Mouse (Mus musculus): Measurements from ENCODE around the gene Dusp5. TPM values are rescaled to one million over a fixed set of nuclear protein-coding genes. Genes with fewer than 3 reads are reported as not detected.

The Dusp5 gene
- total RNA-seq (2014; rRNA removed) (20.3 and 26.0 TPM in 2 replicates), polyA plus RNA-seq (2015; fragmentation: Nextera tagmentation; extraction: Ambion mirVana) (9.8 and 12.7 TPM in 2 replicates)

DNA sequence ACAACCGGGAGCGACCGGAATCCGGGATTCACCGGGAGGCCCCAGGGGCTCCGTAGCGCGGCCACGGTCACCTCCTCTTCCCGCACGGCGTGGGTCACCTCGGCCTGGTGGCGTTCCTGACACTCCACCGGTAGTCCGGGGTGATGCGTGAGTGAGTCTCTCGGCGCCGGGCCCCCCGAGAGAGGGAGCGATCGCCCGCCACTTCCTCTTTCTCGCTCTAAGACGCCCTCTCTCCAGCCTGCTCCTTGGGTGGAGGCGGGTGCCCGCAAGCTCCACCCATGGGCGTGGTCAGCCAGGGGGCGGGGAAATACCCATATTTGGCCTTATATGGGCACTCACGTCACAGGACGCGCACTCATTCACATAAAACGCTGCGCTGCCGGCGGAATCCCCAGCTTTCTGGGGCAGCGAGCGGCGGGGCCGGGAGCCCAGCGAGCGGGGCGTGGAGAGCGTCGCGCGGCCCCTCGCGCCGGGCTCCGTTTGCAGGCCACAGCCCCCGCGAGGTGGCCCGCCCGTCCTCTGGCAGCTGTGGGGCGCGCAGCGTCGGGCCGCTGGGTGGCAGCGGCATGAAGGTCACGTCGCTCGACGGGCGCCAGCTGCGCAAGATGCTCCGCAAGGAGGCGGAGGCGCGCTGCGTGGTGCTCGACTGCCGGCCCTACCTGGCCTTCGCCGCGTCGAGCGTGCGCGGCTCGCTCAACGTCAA is at the start of gene Dusp5:
Gene Dusp5, plus strand, starts transcription at position 358 of the 703 bp plus-strand sequence.
- Histone ChIP-seq H3K9ac (replicated peaks; ENCODE audit: low read length) (peak within 1 kb of the TSS; percentile 71), H3K27ac (peak within 1 kb of the TSS; percentile 36; the same call in 1 of the 2 replicates), H3K4me1 (ENCODE audit: insufficient read depth, low read length) (no peaks in the 10 kb centered on the region), H3K36me3 (ENCODE audit: insufficient read depth, low read length) (no peaks in the 10 kb centered on the region), H3K4me2 (ENCODE audit: low read depth, low read length) (peak within 1 kb of the TSS; percentile 89), H3K9me3 (ENCODE audit: low read length) (no peaks in the 10 kb centered on the region), H3K4me3 (ENCODE audit: low read length) (peak within 1 kb of the TSS; percentile 52), H3K27me3 (ENCODE audit: insufficient read depth, low read length) (no peaks in the 10 kb centered on the region; the same call in 1 of the 2 replicates)
- DNase-seq (ENCODE audit: low spot score) (peak; percentile 98), ATAC-seq (peak; percentile 97)
- under 1% methylated on average over 64 of the region's 84 CpGs for WGBS
- TF ChIP-seq CTCF (IDR thresholded peaks at IDR 0.05; ENCODE audit: low read depth) = peak; percentile 16; the same call in 1 of the 2 replicates

DNA sequence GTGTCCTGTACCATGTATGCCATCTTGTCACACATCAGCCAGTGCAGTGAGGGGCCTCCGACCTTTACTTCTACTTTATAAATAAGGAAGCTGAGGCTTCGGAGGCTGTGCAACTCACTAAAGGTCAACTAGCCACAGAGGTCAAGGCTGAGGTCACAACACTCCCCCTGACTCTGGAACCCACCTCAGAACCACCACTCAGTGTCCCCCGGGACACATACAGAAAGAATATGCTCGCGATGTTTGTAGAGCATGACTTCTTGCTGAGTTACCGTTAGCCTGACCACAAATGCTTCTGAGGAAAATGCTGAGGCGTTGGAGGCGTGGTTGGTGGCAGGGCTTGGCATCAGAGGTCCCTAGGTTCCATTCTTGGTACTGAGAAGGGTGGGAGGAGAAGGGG is 49.3 kb upstream of the Dusp5 start:
- no peak overlapping the region for H3K4me3 ChIP-seq (ENCODE audit: low read length)
- H3K4me1 ChIP-seq (ENCODE audit: insufficient read depth, low read length) = no peaks in the 10 kb centered on the region
- H3K27me3 ChIP-seq (ENCODE audit: insufficient read depth, low read length) = no peaks in the 10 kb centered on the region
- H3K27ac ChIP-seq = no peak overlapping the region
- 85% methylated on average over 8 of the region's 8 CpGs for WGBS
- no peak for DNase-seq (ENCODE audit: low spot score)
- H3K4me2 ChIP-seq (ENCODE audit: low read depth, low read length) = no peak overlapping the region
- TF ChIP-seq CTCF (IDR thresholded peaks at IDR 0.05; ENCODE audit: low read depth) = no peak
- H3K9ac ChIP-seq (replicated peaks; ENCODE audit: low read length) = no peak overlapping the region
- no peaks in the 10 kb centered on the region for H3K9me3 ChIP-seq (ENCODE audit: low read length)
- H3K36me3 ChIP-seq (ENCODE audit: insufficient read depth, low read length) = no peaks in the 10 kb centered on the region
- ATAC-seq = no peak

DNA sequence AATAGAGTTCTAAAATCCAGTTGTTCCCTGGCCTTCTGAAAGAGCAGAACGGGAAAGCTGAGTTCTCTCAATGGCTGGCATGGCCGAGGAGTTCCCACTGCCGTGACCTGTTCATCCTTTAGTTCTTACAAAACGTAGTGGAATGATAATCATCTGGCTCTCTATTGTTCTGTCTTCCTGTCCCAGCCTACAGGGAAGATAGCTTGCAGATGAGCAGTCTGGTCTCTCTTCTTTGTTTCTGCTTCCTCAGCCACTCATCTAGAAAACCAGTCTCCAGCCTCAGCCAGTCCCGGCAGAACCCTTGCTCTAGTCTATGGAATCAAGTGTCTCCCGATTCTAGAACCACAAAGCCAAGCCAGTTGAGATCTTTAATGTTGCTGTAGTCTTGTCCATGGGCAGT is 46.8 kb upstream of the Dusp5 start:
- WGBS = 65% methylated on average over 6 of the region's 6 CpGs
- no peaks in the 10 kb centered on the region for H3K36me3 ChIP-seq (ENCODE audit: insufficient read depth, low read length)
- H3K4me1 ChIP-seq (ENCODE audit: insufficient read depth, low read length) = no peaks in the 10 kb centered on the region
- TF ChIP-seq CTCF (IDR thresholded peaks at IDR 0.05; ENCODE audit: low read depth) = no peak
- no peaks in the 10 kb centered on the region for H3K9me3 ChIP-seq (ENCODE audit: low read length)
- no peak for ATAC-seq
- no peak overlapping the region for H3K27ac ChIP-seq
- H3K27me3 ChIP-seq (ENCODE audit: insufficient read depth, low read length) = no peaks in the 10 kb centered on the region
- no peak for DNase-seq (ENCODE audit: low spot score)
- no peak overlapping the region for H3K4me3 ChIP-seq (ENCODE audit: low read length)
- no peak overlapping the region for H3K4me2 ChIP-seq (ENCODE audit: low read depth, low read length)
- H3K9ac ChIP-seq (replicated peaks; ENCODE audit: low read length) = no peak overlapping the region

DNA sequence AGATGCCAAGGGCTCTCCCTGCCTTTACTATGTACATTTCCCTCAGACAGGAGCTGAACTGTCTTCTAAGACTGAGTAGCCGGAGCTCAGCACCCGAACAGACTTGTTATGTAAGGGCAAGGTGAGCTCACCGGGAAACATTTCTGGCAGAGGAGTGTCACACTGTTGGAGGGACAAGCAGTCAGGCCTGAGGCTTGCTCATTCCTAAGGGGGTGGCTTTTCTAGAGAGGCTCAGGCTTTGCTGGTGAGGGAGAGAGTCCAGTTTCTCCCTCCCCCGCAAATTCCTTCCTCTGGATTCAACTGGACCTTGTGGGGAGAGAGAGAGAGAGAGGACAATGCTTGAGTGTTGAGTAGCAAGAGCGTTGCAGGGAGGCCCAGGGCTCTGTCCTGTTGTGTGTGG is 46.4 kb upstream of the Dusp5 start:
- 82% methylated on average over 5 of the region's 5 CpGs for WGBS
- Histone ChIP-seq H3K4me2 (ENCODE audit: low read depth, low read length) (no peak overlapping the region), H3K9ac (replicated peaks; ENCODE audit: low read length) (no peak overlapping the region), H3K27ac (no peak overlapping the region), H3K27me3 (ENCODE audit: insufficient read depth, low read length) (no peaks in the 10 kb centered on the region), H3K36me3 (ENCODE audit: insufficient read depth, low read length) (no peaks in the 10 kb centered on the region), H3K4me3 (ENCODE audit: low read length) (no peak overlapping the region), H3K4me1 (ENCODE audit: insufficient read depth, low read length) (no peaks in the 10 kb centered on the region), H3K9me3 (ENCODE audit: low read length) (no peaks in the 10 kb centered on the region)
- ATAC-seq = no peak
- TF ChIP-seq CTCF (IDR thresholded peaks at IDR 0.05; ENCODE audit: low read depth) = no peak
- DNase-seq (ENCODE audit: low spot score) = no peak

DNA sequence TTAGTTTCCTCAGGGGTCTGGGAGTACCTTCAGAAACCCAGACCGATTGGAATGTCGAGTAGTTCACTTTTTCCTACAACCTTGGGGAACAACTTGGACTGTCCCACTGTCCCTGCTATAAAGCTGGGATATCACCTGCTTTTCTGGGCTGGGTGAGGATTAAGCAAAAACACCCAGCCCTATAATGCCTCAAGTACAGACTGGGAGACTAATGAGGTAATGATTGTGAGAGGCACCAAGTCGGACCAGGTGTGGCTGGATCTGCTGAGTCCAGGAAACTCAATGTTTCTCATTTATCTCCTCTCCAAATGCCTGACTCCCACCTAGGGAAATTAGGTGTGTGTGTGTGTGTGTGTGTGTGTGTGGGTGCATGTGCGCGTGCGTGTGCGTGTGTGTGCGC is 44.9 kb upstream of the Dusp5 start:
- Histone ChIP-seq H3K9me3 (ENCODE audit: low read length) (no peaks in the 10 kb centered on the region), H3K9ac (replicated peaks; ENCODE audit: low read length) (no peak overlapping the region), H3K27ac (no peak overlapping the region), H3K4me1 (ENCODE audit: insufficient read depth, low read length) (no peaks in the 10 kb centered on the region), H3K4me3 (ENCODE audit: low read length) (no peak overlapping the region), H3K4me2 (ENCODE audit: low read depth, low read length) (no peak overlapping the region), H3K27me3 (ENCODE audit: insufficient read depth, low read length) (no peaks in the 10 kb centered on the region), H3K36me3 (ENCODE audit: insufficient read depth, low read length) (no peaks in the 10 kb centered on the region)
- ATAC-seq (no peak), DNase-seq (ENCODE audit: low spot score) (no peak)
- TF ChIP-seq CTCF (IDR thresholded peaks at IDR 0.05; ENCODE audit: low read depth) = no peak
- WGBS = 95% methylated on average over 8 of the region's 8 CpGs

DNA sequence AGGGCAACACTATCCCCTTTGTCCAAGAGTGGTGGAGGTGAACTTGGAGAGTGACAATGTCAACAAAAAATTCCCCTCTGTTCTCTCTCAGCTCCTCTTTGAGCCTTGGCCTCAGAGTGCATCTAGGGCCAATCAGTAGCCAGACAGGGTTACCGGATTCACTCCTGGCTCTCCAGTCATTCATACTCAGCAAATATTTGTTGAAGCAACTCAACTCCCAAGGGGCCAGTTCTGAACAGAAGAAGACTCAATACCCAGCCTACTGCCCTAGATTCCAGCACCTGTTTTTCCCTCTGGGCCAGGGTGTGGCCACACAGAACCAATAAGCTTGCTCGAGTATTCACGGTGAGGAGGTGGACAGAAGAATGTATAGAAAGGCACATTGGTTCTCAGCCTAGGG is 44.0 kb upstream of the Dusp5 start:
- Histone ChIP-seq H3K9me3 (ENCODE audit: low read length) (no peaks in the 10 kb centered on the region), H3K27ac (no peak overlapping the region), H3K36me3 (ENCODE audit: insufficient read depth, low read length) (no peaks in the 10 kb centered on the region), H3K27me3 (ENCODE audit: insufficient read depth, low read length) (no peaks in the 10 kb centered on the region), H3K4me1 (ENCODE audit: insufficient read depth, low read length) (no peaks in the 10 kb centered on the region), H3K4me3 (ENCODE audit: low read length) (no peak overlapping the region), H3K9ac (replicated peaks; ENCODE audit: low read length) (no peak overlapping the region), H3K4me2 (ENCODE audit: low read depth, low read length) (no peak overlapping the region)
- 90% methylated on average over 3 of the region's 3 CpGs for WGBS
- ATAC-seq (no peak), DNase-seq (ENCODE audit: low spot score) (no peak)
- no peak for TF ChIP-seq CTCF (IDR thresholded peaks at IDR 0.05; ENCODE audit: low read depth)

DNA sequence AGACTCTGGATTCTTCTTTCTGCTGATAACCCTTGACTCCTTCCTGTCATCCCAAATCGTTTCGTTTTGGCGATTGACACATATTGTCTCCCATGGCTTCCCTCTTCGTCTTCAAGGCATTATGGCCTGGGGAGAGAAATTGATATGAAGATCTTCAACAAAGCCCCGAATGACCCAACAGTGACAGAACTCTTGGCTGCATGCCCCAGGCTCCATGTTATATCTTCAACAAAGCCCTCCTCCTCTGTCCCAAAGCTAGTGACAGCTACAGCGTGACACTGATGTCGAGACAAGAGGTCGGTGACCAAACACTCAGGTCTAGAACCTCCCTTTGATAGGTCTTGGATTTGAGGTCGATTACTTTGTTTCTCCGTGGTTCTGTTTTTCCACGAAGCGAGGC is 39.7 kb upstream of the Dusp5 start:
- DNase-seq (ENCODE audit: low spot score) = no peak
- no peak overlapping the region for H3K4me2 ChIP-seq (ENCODE audit: low read depth, low read length)
- H3K4me1 ChIP-seq (ENCODE audit: insufficient read depth, low read length) = no peaks in the 10 kb centered on the region
- H3K9ac ChIP-seq (replicated peaks; ENCODE audit: low read length) = no peak overlapping the region
- ATAC-seq = no peak
- no peaks in the 10 kb centered on the region for H3K27me3 ChIP-seq (ENCODE audit: insufficient read depth, low read length)
- H3K27ac ChIP-seq = no peak overlapping the region
- H3K4me3 ChIP-seq (ENCODE audit: low read length) = no peak overlapping the region
- TF ChIP-seq CTCF (IDR thresholded peaks at IDR 0.05; ENCODE audit: low read depth) = no peak
- H3K36me3 ChIP-seq (ENCODE audit: insufficient read depth, low read length) = no peaks in the 10 kb centered on the region
- no peaks in the 10 kb centered on the region for H3K9me3 ChIP-seq (ENCODE audit: low read length)
- 81% methylated on average over 12 of the region's 12 CpGs for WGBS
